Mouse (Mus musculus): Measurements from ENCODE around the gene Sox18. TPM values are rescaled to one million over a fixed set of nuclear protein-coding genes. Genes with fewer than 3 reads are reported as not detected.
A peak's percentile ranks its signal among the peaks of the same experiment; 100 is the strongest.

Sox18 gene
- total RNA-seq, 2 experiments from 2014 or later, result 9.7 to 22.1 TPM

DNA sequence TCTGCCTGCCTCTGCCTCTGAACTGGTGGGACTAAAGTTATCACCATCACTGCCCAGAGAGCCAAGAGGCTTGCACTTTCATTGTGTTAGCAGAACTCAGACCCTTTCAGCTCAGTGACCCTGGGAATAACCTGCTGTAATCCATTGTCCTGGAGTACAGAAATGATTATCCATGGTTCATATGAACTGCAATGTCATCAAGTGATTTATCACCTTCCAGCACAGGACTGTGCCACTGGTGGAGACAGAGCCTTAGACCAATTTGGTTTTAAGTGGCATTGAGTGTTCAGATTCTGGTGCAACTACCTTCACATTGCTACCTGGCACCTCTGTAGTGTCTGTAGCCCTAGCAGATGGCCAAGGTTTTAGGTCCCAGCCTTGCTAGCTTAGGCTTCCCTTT lies 18.4 kb downstream of the Sox18 start:
- DNase-seq (ENCODE audit: low spot score), result no peak

- no peak for DNase-seq (ENCODE audit: low spot score)
These were observed 22.5 kb downstream of the Sox18 start for GRCm38 (mm10) chr2:181648926-181649325.

DNA sequence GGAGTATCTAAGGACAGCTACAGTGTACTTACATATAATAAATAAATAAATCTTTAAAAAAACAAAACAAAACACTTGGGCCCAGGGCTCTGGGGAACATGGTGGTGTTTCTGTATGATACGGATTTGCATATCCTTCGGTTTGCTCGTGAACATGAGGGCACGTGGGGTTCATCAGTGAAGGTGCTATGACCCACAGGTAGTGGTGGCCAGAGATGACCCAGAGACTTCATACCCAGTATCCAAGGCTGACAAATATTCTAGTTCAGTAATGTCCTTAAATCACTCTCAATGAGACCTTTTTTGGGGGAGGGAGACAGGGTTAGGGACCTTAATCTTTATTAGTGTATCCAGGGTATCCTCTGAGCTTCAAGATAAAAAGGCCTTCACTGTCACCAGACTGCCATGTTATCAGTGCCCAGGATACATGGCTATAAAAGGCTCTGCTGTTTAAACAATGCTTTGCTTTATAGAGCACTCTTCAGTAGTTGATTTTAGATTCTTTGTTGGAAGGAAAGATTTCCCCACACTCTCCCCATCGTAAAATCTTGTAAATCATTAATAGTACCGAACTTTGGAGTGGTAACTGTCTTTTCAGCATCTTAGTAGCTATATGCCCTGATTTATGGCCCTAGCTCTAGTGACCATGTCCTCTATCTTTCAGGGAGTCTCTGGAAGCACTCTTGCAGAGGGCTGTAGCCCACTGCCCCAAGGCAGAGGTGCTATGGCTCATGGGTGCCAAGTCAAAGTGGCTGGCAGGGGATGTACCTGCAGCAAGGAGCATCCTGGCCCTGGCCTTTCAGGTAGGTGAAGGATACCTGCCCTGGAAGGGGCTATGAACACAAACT lies 24.6 kb downstream of the Sox18 start:
- DNase-seq (ENCODE audit: low spot score), result no peak

GRCm38 (mm10) chr2:181645666-181646065 lies 25.8 kb downstream of the Sox18 start:
- DNase-seq (ENCODE audit: low spot score), result no peak

DNA sequence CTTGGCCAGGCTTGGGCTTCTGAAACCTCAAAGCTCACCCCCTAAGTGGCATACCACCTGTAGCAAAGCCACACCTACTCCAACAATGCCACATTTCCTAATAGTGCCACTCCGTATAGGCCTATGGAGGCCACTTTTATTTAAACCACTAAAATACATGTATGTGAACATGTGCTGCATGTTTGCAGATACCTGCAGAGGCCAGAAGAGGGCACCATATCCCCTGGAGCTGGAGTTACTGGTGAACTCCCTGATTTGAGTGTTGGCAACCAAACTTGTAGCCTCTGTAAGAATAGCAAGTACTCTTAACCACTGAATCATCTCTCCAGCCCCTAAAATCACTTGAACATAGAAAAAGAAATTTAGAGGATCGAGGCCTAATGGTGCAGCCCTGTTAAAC lies 27.1 kb downstream of the Sox18 start:
- DNase-seq (ENCODE audit: low spot score), result no peak

DNA sequence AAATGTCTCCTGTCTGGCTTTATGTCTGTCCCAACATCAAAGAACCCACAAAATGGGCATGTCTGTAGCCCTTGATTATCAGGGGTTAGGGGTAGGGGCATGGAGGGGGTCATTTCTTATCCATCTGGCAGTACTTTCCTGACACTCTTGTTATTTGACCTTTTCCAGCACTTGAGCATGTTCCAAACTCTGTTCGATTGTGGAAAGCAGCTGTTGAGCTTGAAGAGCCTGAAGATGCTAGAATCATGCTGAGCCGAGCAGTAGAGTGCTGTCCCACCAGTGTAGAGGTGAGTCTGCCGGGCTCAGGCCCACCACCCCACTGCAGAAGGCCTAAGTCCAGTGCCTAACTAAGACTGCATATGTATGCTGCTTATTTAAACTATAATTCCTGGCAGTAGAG lies 35.6 kb downstream of the Sox18 start:
- no peak for DNase-seq (ENCODE audit: low spot score)

GRCm38 (mm10) chr2:181632624-181633023 lies 38.8 kb downstream of the Sox18 start:
- DNase-seq (ENCODE audit: low spot score), result no peak

- no peak for DNase-seq (ENCODE audit: low spot score)
These were observed 43.0 kb downstream of the Sox18 start for GRCm38 (mm10) chr2:181628471-181628870.

- DNase-seq (ENCODE audit: low spot score), result peak; percentile 7
These were observed 48.0 kb downstream of the Sox18 start for GRCm38 (mm10) chr2:181623401-181623800.

Other genes with a start within 250 kb of the Sox18 start
- gene Zbtb46, start 212.2 kb downstream of the Sox18 start, total RNA-seq (2021), result 1 to 10 TPM; 3.3 to 5.9 TPM
- gene Abhd16b, start 178.4 kb downstream of the Sox18 start, total RNA-seq (2021), result not detected
- 10 to 100 TPM; 48.9 to 51.1 TPM for gene Tpd52l2, start 174.5 kb downstream of the Sox18 start, total RNA-seq (2021)
- 10 to 100 TPM; 42.2 to 47.7 TPM for gene Dnajc5, start 151.2 kb downstream of the Sox18 start, total RNA-seq (2021)
- 10 to 100 TPM; 23.2 to 23.4 TPM for gene Uckl1, start 86.7 kb downstream of the Sox18 start, total RNA-seq (2021)
- gene Prpf6, start 79.8 kb downstream of the Sox18 start, total RNA-seq (2021), result 10 to 100 TPM; 30.8 to 34.2 TPM
- 10 to 100 TPM; 13.5 to 18.0 TPM for gene Zfp512b, start 78.8 kb downstream of the Sox18 start, total RNA-seq (2021)
- 1 to 10 TPM; 1.3 to 3.2 TPM for gene Samd10, start 72.4 kb downstream of the Sox18 start, total RNA-seq (2021)
- not detected for gene Gm29797, start 14.6 kb downstream of the Sox18 start, total RNA-seq (2021)
- 1 to 10 TPM; 6.6 to 6.9 TPM for gene Tcea2, start 8.7 kb upstream of the Sox18 start, total RNA-seq (2021)
- 1 to 10 TPM; 2.4 to 4.3 TPM for gene Rgs19, start 22.3 kb upstream of the Sox18 start, total RNA-seq (2021)
- not detected for gene Lkaaear1, start 26.8 kb upstream of the Sox18 start, total RNA-seq (2021)
- not detected for gene Oprl1, start 43.4 kb upstream of the Sox18 start, total RNA-seq (2021)
- not detected for gene Myt1, start 91.7 kb upstream of the Sox18 start, total RNA-seq (2021)
- gene Pcmtd2, start 166.2 kb upstream of the Sox18 start, total RNA-seq (2021), result 10 to 100 TPM; 41.5 to 45.8 TPM
- 10 to 100 TPM in 1 of 2 experiments, 1 to 10 TPM in 1; 8.5 to 10.8 TPM for gene Polr3k, start 192.7 kb upstream of the Sox18 start, total RNA-seq (2021)

Measured in gastrocnemius, adult 18-20 months (tissue).